Mouse (Mus musculus) ES-Bruce4 (cell line): ENCODE data around the gene Speer4f1.

Experiments used
- CTCF ChIP-seq: IDR thresholded peaks from one replicate; pipeline ENCODE4 v1.8.1; 2011; ENCODE audit warnings: low read depth, low read length
- POLR2A ChIP-seq: IDR thresholded peaks from one replicate; pipeline ENCODE4 v1.8.1; 2011; ENCODE audit warnings: low read length; ENCODE audit not compliant: insufficient read depth

DNA sequence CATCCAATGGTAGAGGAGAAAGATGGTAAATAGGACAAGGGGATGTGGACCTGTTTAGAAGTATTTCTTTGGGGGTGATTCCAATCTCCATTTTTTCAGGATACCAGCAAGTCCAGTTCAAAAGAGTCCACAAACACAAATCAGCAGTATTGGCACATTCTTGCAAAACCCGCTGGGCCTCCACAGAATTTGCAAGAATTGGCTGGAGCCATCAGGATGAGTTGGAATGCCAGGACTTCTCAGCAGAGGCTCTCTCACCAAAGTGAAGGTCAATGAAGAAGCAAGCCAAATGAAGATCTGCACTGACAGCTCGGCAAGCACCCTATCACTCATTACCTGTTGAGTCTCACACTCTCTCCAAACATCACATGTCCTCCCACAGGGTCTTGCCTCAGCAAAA lies 19.7 kb downstream of the Speer4f1 start:
- TF ChIP-seq CTCF: no peak
- TF ChIP-seq POLR2A: no peak
